Mouse (Mus musculus): Measurements from ENCODE around the gene Vim. TPM values are rescaled to one million over a fixed set of nuclear protein-coding genes. Genes with fewer than 3 reads are reported as not detected.

The Vim gene
- polyA plus RNA-seq (2015; fragmentation: Illumina TruSeq; extraction: RNeasy Lipid Tissue Mini Kit (QIAGEN cat#74804); ENCODE audit: insufficient read depth, low replicate concordance) = 498 TPM

DNA sequence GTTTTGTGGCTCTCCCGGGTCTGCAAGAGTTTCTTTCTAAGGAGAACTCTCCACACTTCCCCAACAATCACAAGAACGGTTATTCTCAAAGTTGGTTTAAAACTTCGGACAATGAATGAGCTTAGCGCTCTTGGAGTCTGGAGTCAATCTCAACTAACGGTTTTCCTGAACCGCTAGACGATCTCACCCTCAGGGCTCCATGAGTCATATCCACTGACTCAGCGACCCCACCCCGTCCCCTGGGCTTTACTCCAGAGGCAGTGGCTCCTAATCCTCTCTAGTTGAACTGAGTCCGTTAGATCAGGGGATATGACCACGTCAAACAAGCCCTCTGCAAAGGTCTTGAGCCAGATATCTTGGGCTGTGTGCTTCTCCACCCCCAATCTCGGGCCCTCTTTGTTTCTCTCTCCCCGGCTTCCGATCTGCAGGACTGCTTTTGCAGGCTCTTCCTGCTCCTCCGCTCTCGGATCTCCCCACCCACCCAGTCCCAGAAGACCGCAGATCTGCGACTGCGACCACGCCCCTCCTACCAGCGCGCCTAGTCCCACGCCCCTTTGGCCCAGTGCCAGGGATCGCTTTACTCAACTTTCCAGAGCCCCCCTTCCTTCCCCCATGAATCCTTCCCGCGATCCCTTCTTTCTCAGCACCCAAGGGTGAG lies at the start of gene Vim:
TSS of gene Vim (plus strand) at position 520 of the 658 bp plus-strand sequence.

DNA sequence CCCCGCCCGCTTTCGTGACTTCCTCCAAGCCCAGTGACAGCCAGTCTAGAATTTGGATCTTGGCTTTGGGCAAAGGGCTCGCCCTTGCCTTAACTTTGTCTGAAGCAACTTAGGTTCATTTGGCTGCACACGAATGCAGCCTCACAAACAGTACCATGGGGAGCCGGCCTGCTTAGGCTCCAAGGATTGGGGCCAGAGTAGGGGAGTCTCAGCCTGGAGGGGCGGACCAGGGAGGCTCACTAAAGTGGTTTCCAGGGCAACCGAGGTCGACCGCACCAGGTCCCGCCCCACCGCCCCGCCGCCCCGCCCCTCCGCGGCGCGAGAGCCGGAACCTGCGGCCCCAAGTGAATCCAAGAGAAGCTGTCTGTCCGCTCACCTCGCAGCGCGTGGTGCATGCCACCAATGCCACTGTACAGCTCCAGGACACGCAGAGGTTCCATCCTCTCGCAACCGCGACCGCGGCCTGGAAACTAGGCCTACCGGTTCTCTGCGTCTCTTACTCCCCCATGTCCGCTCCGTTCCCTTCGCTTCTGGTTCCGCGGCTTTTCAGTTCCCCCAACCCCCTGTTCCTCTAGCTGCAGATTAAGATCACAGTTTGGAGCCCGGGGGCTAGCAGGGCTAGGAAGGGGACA lies 29.4 kb upstream of the Vim start, which contains the start of gene Trdmt1:
TSS of gene Trdmt1 (minus strand) at position 476 of the 632 bp plus-strand sequence.

Other genes with a start within 250 kb of the Vim start
- 0.37 TPM for gene Cubn, start 82.1 kb upstream of the Vim start, polyA plus RNA-seq (2015; fragmentation: Illumina TruSeq; extraction: RNeasy Lipid Tissue Mini Kit (QIAGEN cat#74804); ENCODE audit: insufficient read depth, low replicate concordance)
- 13.8 TPM for gene Trdmt1, start 29.3 kb upstream of the Vim start, polyA plus RNA-seq (2015; fragmentation: Illumina TruSeq; extraction: RNeasy Lipid Tissue Mini Kit (QIAGEN cat#74804); ENCODE audit: insufficient read depth, low replicate concordance)
- gene St8sia6, start 220.1 kb downstream of the Vim start, polyA plus RNA-seq (2015; fragmentation: Illumina TruSeq; extraction: RNeasy Lipid Tissue Mini Kit (QIAGEN cat#74804); ENCODE audit: insufficient read depth, low replicate concordance) = 27.9 TPM

Measured in spleen, adult 10 weeks (tissue).